Mouse (Mus musculus) midbrain, postnatal 0 days (tissue): ENCODE data around the gene Evpl. TPM values are rescaled to one million over a fixed set of nuclear protein-coding genes. Genes with fewer than 3 reads are reported as not detected.

ENCODE experiments used
- ATAC-seq: fragments of 200-750 bp; cut with Nextera tagmentation; 2 replicates; pipeline ENCODE4 v1.8.0; 2017; ENCODE audit warnings: moderate number of reproducible peaks, mild to moderate bottlenecking, moderate TSS enrichment, moderate library complexity; ENCODE audit not compliant: low FRiP score
- DNase-seq: peaks from one replicate; pipeline ENCODE4 v3.0.0-alpha.2; 2015; ENCODE audit warnings: low spot score
- H3K27ac ChIP-seq: fragments of 300-500 bp; sonication (generic); 2 replicates; pipeline ENCODE4 v1.5.1; 2014; ENCODE audit warnings: low read depth, mild to moderate bottlenecking, low read length, mixed read lengths
- H3K27me3 ChIP-seq: fragments of 300-500 bp; sonication (generic); 2 replicates; pipeline ENCODE4 v1.6.1; 2014; ENCODE audit warnings: low read length, control low read depth, mixed read lengths; ENCODE audit not compliant: insufficient read depth
- H3K36me3 ChIP-seq: fragments of 300-500 bp; sonication (generic); 2 replicates; pipeline ENCODE4 v1.6.1; 2014; ENCODE audit warnings: low read length, control low read depth, mixed read lengths; ENCODE audit not compliant: insufficient read depth
- H3K4me1 ChIP-seq: fragments of 300-500 bp; sonication (generic); 2 replicates; pipeline ENCODE4 v1.6.1; 2014; ENCODE audit warnings: mild to moderate bottlenecking, control low read depth, antibody characterized with exemption, low read length, mixed read lengths; ENCODE audit not compliant: insufficient read depth
- H3K4me2 ChIP-seq: fragments of 300-500 bp; sonication (generic); 2 replicates; pipeline ENCODE4 v1.6.1; 2014; ENCODE audit warnings: low read depth, mild to moderate bottlenecking, low read length, mixed read lengths; ENCODE audit not compliant: poor library complexity, severe bottlenecking
- H3K4me3 ChIP-seq: fragments of 300-500 bp; sonication (generic); 2 replicates; pipeline ENCODE4 v1.5.1; 2014; ENCODE audit warnings: low read depth, mild to moderate bottlenecking, low read length, moderate library complexity
- H3K9ac ChIP-seq: fragments of 300-500 bp; sonication (generic); replicated peaks from 2 replicates; pipeline ENCODE4 v1.6.1; 2014; ENCODE audit warnings: mild to moderate bottlenecking, low read length, moderate library complexity, mixed read lengths; ENCODE audit not compliant: poor library complexity, severe bottlenecking
- H3K9me3 ChIP-seq: fragments of 300-500 bp; sonication (generic); 2 replicates; pipeline ENCODE4 v1.6.1; 2016; ENCODE audit warnings: low read length, control low read depth
- CTCF ChIP-seq: IDR thresholded peaks from 2 replicates; pipeline ENCODE4 v1.5.1; 2016; ENCODE audit warnings: antibody characterized with exemption, mild to moderate bottlenecking
- WGBS: fragments of 180-500 bp; shearing (Covaris S2); extraction: QIAGEN DNeasy Blood & Tissue Kit; methylation state at CpG from one replicate; pipeline ENCODE4 v1.1.7; 2014; 5-methylcytosine and 5-hydroxymethylcytosine counted together
- polyA plus RNA-seq: library from polyadenylated mRNA; unstranded; fragments of >200 nt; fragmentation: Nextera tagmentation; extraction: Ambion mirVana; gene quantifications from 2 replicates; pipeline ENCODE4 v1.2.1, GENCODE M21; 2015
- total RNA-seq: library from RNA; depleted of rRNA; stranded (reverse); fragments of >200 nt; gene quantifications from 2 replicates; pipeline ENCODE4 v1.2.3, GENCODE M21; 2014

Evpl gene
- total and polyA plus RNA-seq, 2 experiments from 2014 or later = 1.9 to 4.9 TPM

GRCm38 (mm10) chr11:116213877-116214510, 23.9 kb downstream of the Evpl start:
- 93% methylated on average over 13 of the region's 13 CpGs for WGBS
- H3K9me3 ChIP-seq = no peaks in the 10 kb centered on the region
- TF ChIP-seq CTCF = no peak
- no peak for ATAC-seq
- H3K9ac ChIP-seq = no peak overlapping the region
- DNase-seq = no peak
- H3K27me3 ChIP-seq = no peaks in the 10 kb centered on the region
- peaks cover 3% of the 10 kb centered on the region; the same call in 1 of the 2 replicates for H3K36me3 ChIP-seq
- H3K4me3 ChIP-seq = no peak overlapping the region
- no peak overlapping the region for H3K4me2 ChIP-seq
- H3K27ac ChIP-seq = no peak overlapping the region
- H3K4me1 ChIP-seq = no peaks in the 10 kb centered on the region

DNA sequence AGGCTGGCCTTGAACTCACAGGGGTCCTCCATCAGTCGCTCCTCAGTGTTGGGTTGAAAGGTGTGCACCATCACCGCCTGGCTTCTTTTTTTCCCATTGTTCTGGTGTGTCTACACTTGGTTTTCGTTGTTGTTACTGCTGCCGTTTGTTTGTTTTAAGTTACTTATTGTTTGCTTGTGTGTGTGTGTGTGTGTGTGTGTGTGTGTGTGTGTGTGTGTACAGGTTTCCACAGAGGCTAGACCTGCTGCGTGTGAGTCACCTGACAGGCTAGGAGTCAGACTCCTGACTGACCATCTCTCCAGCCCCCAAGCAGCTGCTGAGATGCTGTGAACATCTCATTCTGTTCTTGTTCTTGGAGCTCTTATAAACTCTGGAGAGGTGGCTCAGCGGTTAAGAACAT, 25.0 kb downstream of the Evpl start:
- no peak overlapping the region for H3K27ac ChIP-seq
- no peak for TF ChIP-seq CTCF
- no peak for ATAC-seq
- no peak for DNase-seq
- no peaks in the 10 kb centered on the region for H3K27me3 ChIP-seq
- no peak overlapping the region for H3K4me3 ChIP-seq
- no peaks in the 10 kb centered on the region for H3K4me1 ChIP-seq
- H3K4me2 ChIP-seq = no peak overlapping the region
- peaks cover 3% of the 10 kb centered on the region; the same call in 1 of the 2 replicates for H3K36me3 ChIP-seq
- H3K9ac ChIP-seq = no peak overlapping the region
- WGBS = 91% methylated on average over 6 of the region's 6 CpGs
- H3K9me3 ChIP-seq = no peaks in the 10 kb centered on the region

GRCm38 (mm10) chr11:116210696-116211095, 27.2 kb downstream of the Evpl start:
- TF ChIP-seq CTCF = no peak
- H3K9me3 ChIP-seq = no peaks in the 10 kb centered on the region
- peaks cover 17% of the 10 kb centered on the region for H3K36me3 ChIP-seq
- no peak overlapping the region for H3K4me2 ChIP-seq
- no peaks in the 10 kb centered on the region for H3K4me1 ChIP-seq
- H3K27ac ChIP-seq = no peak overlapping the region
- DNase-seq = no peak
- 79% methylated on average over 5 of the region's 5 CpGs for WGBS
- H3K27me3 ChIP-seq = no peaks in the 10 kb centered on the region
- H3K4me3 ChIP-seq = no peak overlapping the region
- no peak for ATAC-seq
- no peak overlapping the region for H3K9ac ChIP-seq

DNA sequence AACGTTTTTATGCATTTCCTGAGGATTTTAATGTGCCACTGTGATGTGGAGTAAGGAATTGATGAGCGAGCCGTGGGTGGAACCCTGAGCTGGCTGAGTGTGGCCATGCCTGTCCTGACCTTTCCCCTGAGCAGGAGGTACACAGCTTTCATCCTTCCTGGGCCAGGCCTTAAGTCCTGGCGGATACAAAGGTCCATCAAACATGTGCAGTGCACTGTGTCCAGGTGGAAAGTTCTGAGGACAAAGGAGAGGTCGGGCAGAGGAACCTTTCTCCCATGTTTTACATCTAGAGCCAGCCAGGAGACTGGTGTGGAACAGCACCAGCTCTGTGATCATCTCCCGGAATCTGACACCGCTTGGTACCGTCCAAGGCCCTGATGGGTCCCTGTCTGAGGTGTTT, 28.6 kb downstream of the Evpl start:
- no peak overlapping the region for H3K4me2 ChIP-seq
- 86% methylated on average over 8 of the region's 8 CpGs for WGBS
- H3K9ac ChIP-seq = no peak overlapping the region
- TF ChIP-seq CTCF = no peak
- no peaks in the 10 kb centered on the region for H3K4me1 ChIP-seq
- peaks cover 23% of the 10 kb centered on the region for H3K36me3 ChIP-seq
- no peak overlapping the region for H3K4me3 ChIP-seq
- DNase-seq (no peak), ATAC-seq (no peak)
- H3K27me3 ChIP-seq = no peaks in the 10 kb centered on the region
- H3K27ac ChIP-seq = no peak overlapping the region
- H3K9me3 ChIP-seq = no peaks in the 10 kb centered on the region

- no peak overlapping the region for H3K27ac ChIP-seq
- ATAC-seq (no peak), DNase-seq (no peak)
- no peaks in the 10 kb centered on the region for H3K27me3 ChIP-seq
- H3K9ac ChIP-seq = no peak overlapping the region
- H3K4me3 ChIP-seq = no peak overlapping the region
- no peak for TF ChIP-seq CTCF
- H3K36me3 ChIP-seq = peaks cover 23% of the 10 kb centered on the region
- no peaks in the 10 kb centered on the region for H3K4me1 ChIP-seq
- no peak overlapping the region for H3K4me2 ChIP-seq
- H3K9me3 ChIP-seq = no peaks in the 10 kb centered on the region
- WGBS = 80% methylated on average over 3 of the region's 3 CpGs
These were observed 29.2 kb downstream of the Evpl start for GRCm38 (mm10) chr11:116208660-116209059.

DNA sequence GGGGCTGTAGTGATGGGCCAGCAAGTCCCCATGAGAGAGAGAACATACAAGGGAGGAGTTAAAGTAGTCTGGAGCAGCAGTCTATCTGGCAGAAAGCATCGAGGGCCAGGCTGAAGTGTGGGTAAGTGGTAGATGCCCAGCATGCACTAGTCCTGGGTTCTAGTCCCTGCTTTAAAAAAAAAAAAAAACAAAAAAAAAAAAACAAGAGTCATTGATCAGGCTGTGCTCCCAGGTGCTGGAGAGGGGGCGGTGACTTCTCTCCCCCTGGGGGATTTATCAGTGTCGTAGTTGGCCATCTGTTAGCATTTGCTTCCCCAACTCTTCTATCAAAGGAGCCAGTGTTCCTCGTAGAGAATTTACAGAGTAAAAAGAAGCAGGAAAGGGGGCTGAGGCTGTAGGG, 31.2 kb downstream of the Evpl start:
- 75% methylated on average over 4 of the region's 4 CpGs for WGBS
- Histone ChIP-seq H3K9ac (no peak overlapping the region), H3K4me2 (no peak overlapping the region), H3K9me3 (no peaks in the 10 kb centered on the region), H3K36me3 (peaks cover 20% of the 10 kb centered on the region), H3K27me3 (no peaks in the 10 kb centered on the region), H3K27ac (no peak overlapping the region), H3K4me3 (no peak overlapping the region), H3K4me1 (no peaks in the 10 kb centered on the region)
- DNase-seq = no peak
- ATAC-seq = no peak
- TF ChIP-seq CTCF = no peak
